Mouse (Mus musculus): ENCODE data around the gene Serpina3k.
"Not testable (repeated sequence)": the region's sequence is repeated elsewhere in the genome, so short reads cannot be mapped to it uniquely, and the experiment has no call there.

Serpina3k gene

GRCm38 (mm10) chr12:104391057-104391456 lies 52.8 kb downstream of the Serpina3k start:
- DNase-seq, result not testable (repeated sequence)

All from cerebellum, postnatal 14 days (tissue).